Mouse (Mus musculus): ENCODE data around the gene Myo7a. TPM values are rescaled to one million over a fixed set of nuclear protein-coding genes. Genes with fewer than 3 reads are reported as not detected.

Myo7a gene
- polyA plus RNA-seq, 1 experiment from 2014 or later, result 10.5 TPM

- no peak for ATAC-seq (ENCODE audit: insufficient number of reproducible peaks, insufficient read depth, low FRiP score, low TSS enrichment, low read depth)
- no peaks in the 10 kb centered on the region for H3K9me3 ChIP-seq
- H3K27me3 ChIP-seq, result no peaks in the 10 kb centered on the region
- no peaks in the 10 kb centered on the region for H3K36me3 ChIP-seq
- no peak overlapping the region for H3K4me3 ChIP-seq
- no peak overlapping the region for H3K9ac ChIP-seq
- 77% methylated on average over 5 of the region's 5 CpGs for WGBS
- H3K4me2 ChIP-seq, result no peak overlapping the region
- H3K27ac ChIP-seq, result no peak overlapping the region
- peaks cover 36% of the 10 kb centered on the region for H3K4me1 ChIP-seq
Observed at GRCm38 (mm10) chr7:98153892-98154291, 34.6 kb upstream of the Myo7a start.

GRCm38 (mm10) chr7:98153345-98153744 is 34.0 kb upstream of the Myo7a start:
- H3K27me3 ChIP-seq, result no peaks in the 10 kb centered on the region
- WGBS, result 44% methylated on average over 3 of the region's 3 CpGs
- H3K9me3 ChIP-seq, result no peaks in the 10 kb centered on the region
- H3K4me1 ChIP-seq, result peaks cover 31% of the 10 kb centered on the region
- H3K36me3 ChIP-seq, result no peaks in the 10 kb centered on the region
- no peak overlapping the region for H3K4me3 ChIP-seq
- no peak overlapping the region for H3K4me2 ChIP-seq
- no peak overlapping the region for H3K9ac ChIP-seq
- H3K27ac ChIP-seq, result no peak overlapping the region
- ATAC-seq (ENCODE audit: insufficient number of reproducible peaks, insufficient read depth, low FRiP score, low TSS enrichment, low read depth), result no peak

- WGBS, result 36% methylated on average over 8 of the region's 8 CpGs
- H3K9ac ChIP-seq, result no peak overlapping the region
- H3K4me1 ChIP-seq, result peaks cover 31% of the 10 kb centered on the region
- H3K27me3 ChIP-seq, result no peaks in the 10 kb centered on the region
- H3K36me3 ChIP-seq, result no peaks in the 10 kb centered on the region
- H3K4me3 ChIP-seq, result no peak overlapping the region
- H3K9me3 ChIP-seq, result no peaks in the 10 kb centered on the region
- no peak for ATAC-seq (ENCODE audit: insufficient number of reproducible peaks, insufficient read depth, low FRiP score, low TSS enrichment, low read depth)
- no peak overlapping the region for H3K4me2 ChIP-seq
- no peak overlapping the region for H3K27ac ChIP-seq
Observed at GRCm38 (mm10) chr7:98152400-98152799, 33.1 kb upstream of the Myo7a start.

GRCm38 (mm10) chr7:98150525-98150924 is 31.2 kb upstream of the Myo7a start:
- Histone ChIP-seq H3K9me3 (no peaks in the 10 kb centered on the region), H3K36me3 (no peaks in the 10 kb centered on the region), H3K27ac (no peak overlapping the region), H3K4me3 (no peak overlapping the region), H3K4me2 (no peak overlapping the region), H3K27me3 (no peaks in the 10 kb centered on the region), H3K4me1 (peaks cover 29% of the 10 kb centered on the region), H3K9ac (no peak overlapping the region)
- ATAC-seq (ENCODE audit: insufficient number of reproducible peaks, insufficient read depth, low FRiP score, low TSS enrichment, low read depth), result no peak
- 53% methylated on average over 5 of the region's 5 CpGs for WGBS

GRCm38 (mm10) chr7:98149802-98150201 is 30.5 kb upstream of the Myo7a start:
- Histone ChIP-seq H3K4me1 (peaks cover 26% of the 10 kb centered on the region), H3K27me3 (no peaks in the 10 kb centered on the region), H3K9ac (no peak overlapping the region), H3K4me2 (no peak overlapping the region), H3K9me3 (no peaks in the 10 kb centered on the region), H3K4me3 (no peak overlapping the region), H3K27ac (no peak overlapping the region), H3K36me3 (no peaks in the 10 kb centered on the region)
- no peak for ATAC-seq (ENCODE audit: insufficient number of reproducible peaks, insufficient read depth, low FRiP score, low TSS enrichment, low read depth)
- 18% methylated on average over 3 of the region's 3 CpGs for WGBS

- Histone ChIP-seq H3K27ac (no peak overlapping the region), H3K4me1 (peaks cover 26% of the 10 kb centered on the region), H3K4me3 (no peak overlapping the region), H3K36me3 (no peaks in the 10 kb centered on the region), H3K9ac (no peak overlapping the region), H3K27me3 (no peaks in the 10 kb centered on the region), H3K9me3 (no peaks in the 10 kb centered on the region), H3K4me2 (no peak overlapping the region)
- ATAC-seq (ENCODE audit: insufficient number of reproducible peaks, insufficient read depth, low FRiP score, low TSS enrichment, low read depth), result no peak
- 70% methylated on average over 10 of the region's 10 CpGs for WGBS
Observed at GRCm38 (mm10) chr7:98148721-98149407, 29.5 kb upstream of the Myo7a start.

GRCm38 (mm10) chr7:98147766-98148165 is 28.4 kb upstream of the Myo7a start:
- no peak overlapping the region for H3K27ac ChIP-seq
- no peaks in the 10 kb centered on the region for H3K27me3 ChIP-seq
- H3K36me3 ChIP-seq, result no peaks in the 10 kb centered on the region
- H3K4me1 ChIP-seq, result peaks cover 26% of the 10 kb centered on the region
- no peak for ATAC-seq (ENCODE audit: insufficient number of reproducible peaks, insufficient read depth, low FRiP score, low TSS enrichment, low read depth)
- 81% methylated on average over 8 of the region's 8 CpGs for WGBS
- H3K9ac ChIP-seq, result no peak overlapping the region
- H3K9me3 ChIP-seq, result no peaks in the 10 kb centered on the region
- no peak overlapping the region for H3K4me3 ChIP-seq
- H3K4me2 ChIP-seq, result no peak overlapping the region

- no peak overlapping the region for H3K4me2 ChIP-seq
- no peaks in the 10 kb centered on the region for H3K27me3 ChIP-seq
- H3K9me3 ChIP-seq, result no peaks in the 10 kb centered on the region
- peaks cover 22% of the 10 kb centered on the region for H3K4me1 ChIP-seq
- peak overlapping the region; percentile 3; the same call in 1 of the 2 replicates for H3K9ac ChIP-seq
- no peak overlapping the region for H3K4me3 ChIP-seq
- H3K27ac ChIP-seq, result no peak overlapping the region
- no peak for ATAC-seq (ENCODE audit: insufficient number of reproducible peaks, insufficient read depth, low FRiP score, low TSS enrichment, low read depth)
- WGBS, result 73% methylated on average over 8 of the region's 8 CpGs
- H3K36me3 ChIP-seq, result no peaks in the 10 kb centered on the region
Observed at GRCm38 (mm10) chr7:98146447-98146845, 27.1 kb upstream of the Myo7a start.

GRCm38 (mm10) chr7:98145842-98146446 is 26.6 kb upstream of the Myo7a start:
- Histone ChIP-seq H3K27me3 (no peaks in the 10 kb centered on the region), H3K27ac (no peak overlapping the region), H3K4me1 (peaks cover 22% of the 10 kb centered on the region), H3K9me3 (no peaks in the 10 kb centered on the region), H3K36me3 (no peaks in the 10 kb centered on the region), H3K4me2 (no peak overlapping the region), H3K4me3 (no peak overlapping the region), H3K9ac (no peak overlapping the region)
- WGBS, result 65% methylated on average over 12 of the region's 12 CpGs
- ATAC-seq (ENCODE audit: insufficient number of reproducible peaks, insufficient read depth, low FRiP score, low TSS enrichment, low read depth), result no peak

GRCm38 (mm10) chr7:98145402-98145801 is 26.1 kb upstream of the Myo7a start, which contains the start of gene Omp:
Gene Omp, minus strand, starts transcription at chr7:98145502.
- Histone ChIP-seq H3K4me2 (no peak within 1 kb of the TSS), H3K27ac (no peak within 1 kb of the TSS), H3K9me3 (no peaks in the 10 kb centered on the region), H3K4me1 (peaks cover 22% of the 10 kb centered on the region), H3K36me3 (no peaks in the 10 kb centered on the region), H3K4me3 (no peak within 1 kb of the TSS), H3K9ac (no peak within 1 kb of the TSS), H3K27me3 (no peaks in the 10 kb centered on the region)
- WGBS, result 90% methylated on average over 5 of the region's 5 CpGs
- no peak for ATAC-seq (ENCODE audit: insufficient number of reproducible peaks, insufficient read depth, low FRiP score, low TSS enrichment, low read depth)

GRCm38 (mm10) chr7:98142648-98143047 is 23.3 kb upstream of the Myo7a start:
- Histone ChIP-seq H3K9ac (no peak overlapping the region), H3K27me3 (no peaks in the 10 kb centered on the region), H3K4me3 (no peak overlapping the region), H3K36me3 (no peaks in the 10 kb centered on the region), H3K27ac (no peak overlapping the region), H3K9me3 (no peaks in the 10 kb centered on the region), H3K4me2 (no peak overlapping the region), H3K4me1 (peaks cover 15% of the 10 kb centered on the region)
- ATAC-seq (ENCODE audit: insufficient number of reproducible peaks, insufficient read depth, low FRiP score, low TSS enrichment, low read depth), result no peak
- 72% methylated on average over 3 of the region's 3 CpGs for WGBS

GRCm38 (mm10) chr7:98142247-98142646 is 22.9 kb upstream of the Myo7a start:
- no peak overlapping the region for H3K27ac ChIP-seq
- no peak for ATAC-seq (ENCODE audit: insufficient number of reproducible peaks, insufficient read depth, low FRiP score, low TSS enrichment, low read depth)
- H3K4me2 ChIP-seq, result no peak overlapping the region
- no peak overlapping the region for H3K9ac ChIP-seq
- H3K4me1 ChIP-seq, result peaks cover 15% of the 10 kb centered on the region
- WGBS, result 48% methylated on average over 8 of the region's 8 CpGs
- H3K9me3 ChIP-seq, result no peaks in the 10 kb centered on the region
- H3K27me3 ChIP-seq, result no peaks in the 10 kb centered on the region
- no peaks in the 10 kb centered on the region for H3K36me3 ChIP-seq
- H3K4me3 ChIP-seq, result no peak overlapping the region

All from embryonic facial prominence, embryonic 13.5 days (tissue).